Mouse (Mus musculus) layer of hippocampus, adult 9-11 months (tissue): ENCODE results near the gene Phykpl.

Experiments
- DNase-seq: peaks from one replicate; pipeline ENCODE4 v3.0.0; 2022

Gene Phykpl

GRCm38 (mm10) chr11:51646751-51647667 lies 62.5 kb downstream of the Phykpl start:
- no peak for DNase-seq

- DNase-seq: no peak
Measured at GRCm38 (mm10) chr11:51648566-51648965, 64.0 kb downstream of the Phykpl start.

GRCm38 (mm10) chr11:51649111-51649888 lies 64.7 kb downstream of the Phykpl start:
- DNase-seq: no peak

- DNase-seq: no peak
Measured at GRCm38 (mm10) chr11:51649889-51650199, 65.3 kb downstream of the Phykpl start.

- no peak for DNase-seq
Measured at GRCm38 (mm10) chr11:51650261-51650660, 65.7 kb downstream of the Phykpl start.

GRCm38 (mm10) chr11:51650691-51651515 lies 66.3 kb downstream of the Phykpl start, which contains the start of the genes N4bp3 and D930048N14Rik:
TSS of gene N4bp3 (minus strand) at chr11:51650842.
TSS of gene D930048N14Rik (plus strand) at chr11:51650954.
- DNase-seq: no peak

- no peak for DNase-seq
Measured at GRCm38 (mm10) chr11:51652889-51653418, 68.4 kb downstream of the Phykpl start.

- no peak for DNase-seq
Measured at GRCm38 (mm10) chr11:51653736-51654135, 69.2 kb downstream of the Phykpl start.
